Mouse (Mus musculus): ENCODE data around the gene Pde7b.

DNA sequence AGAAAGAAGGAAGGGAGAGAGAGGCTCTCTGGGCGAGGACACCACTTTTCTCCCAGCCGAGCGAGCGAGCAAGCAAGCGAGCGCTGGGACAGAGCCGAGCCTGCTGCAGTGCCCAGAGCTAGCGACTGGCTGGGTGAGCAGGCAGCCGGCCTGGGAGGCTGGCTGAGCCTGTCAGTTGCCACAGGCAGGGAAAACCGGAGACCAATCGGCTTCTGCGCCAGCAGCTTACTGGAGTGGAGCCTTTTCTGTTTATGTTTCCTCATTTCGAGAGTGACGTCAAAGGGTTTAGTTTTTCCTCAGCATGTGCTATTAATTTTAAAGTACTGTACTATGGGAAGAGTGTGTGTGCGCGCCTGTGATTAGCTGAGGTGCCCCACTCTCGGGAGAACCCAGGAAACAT is at the start of gene Pde7b:
- TF ChIP-seq POLR2A (IDR thresholded peaks at IDR 0.05; ENCODE audit: insufficient read depth, low read depth, low read length) = peak; percentile 73
- TF ChIP-seq EP300 (IDR thresholded peaks at IDR 0.05; ENCODE audit: insufficient read depth, low read depth, low read length) = no peak
- 0 out of 2 replicates have a peak, but pooled peaks have one; percentile 4 for TF ChIP-seq CTCF (IDR thresholded peaks at IDR 0.05)
